Mouse (Mus musculus) CH12.LX (cell line): ENCODE data around the gene Dctn1. TPM values are rescaled to one million over a fixed set of nuclear protein-coding genes. Genes with fewer than 3 reads are reported as not detected.

Experiments
- polyA plus RNA-seq: library from polyadenylated mRNA; unstranded; fragments of >175 nt; gene quantifications from 2 replicates; pipeline ENCODE4 v1.2.1, GENCODE M21; 2012; ENCODE audit warnings: low read depth; ENCODE audit not compliant: insufficient read length
- total RNA-seq, 2 experiments: library from RNA; depleted of rRNA; stranded (reverse); fragments of 300-350 nt in 1 of 2; fragments of >200 nt in 1 of 2; gene quantifications; 2 replicates each; pipeline ENCODE4 v1.2.3; 2012 to 2014

The Dctn1 gene
- total and polyA plus RNA-seq, 3 experiments, result 12.8 to 36.4 (median 19.8) TPM

Other genes starting within 250 kb of the Dctn1 start
Only the 20 nearest of the 23 such genes appear.
- 33.2 and 34.7 TPM in 2 replicates for gene Dok1, start 132.4 kb upstream of the Dctn1 start, total RNA-seq (2012; rRNA removed)
- 21.3 and 21.4 TPM in 2 replicates for gene Dok1, start 132.4 kb upstream of the Dctn1 start, total RNA-seq (2014; rRNA removed)
- 23.8 and 24.6 TPM in 2 replicates for gene Dok1, start 132.4 kb upstream of the Dctn1 start, polyA plus RNA-seq
- gene Loxl3, start 131.7 kb upstream of the Dctn1 start, total RNA-seq (2012; rRNA removed), result 0.93 and 1.0 TPM in 2 replicates
- 0.05 TPM in 1 of 2 replicates, not detected in the other for gene Loxl3, start 131.7 kb upstream of the Dctn1 start, total RNA-seq (2014; rRNA removed)
- gene Loxl3, start 131.7 kb upstream of the Dctn1 start, polyA plus RNA-seq, result 0.74 and 1.0 TPM in 2 replicates
- 235 and 240 TPM in 2 replicates for gene Aup1, start 111.4 kb upstream of the Dctn1 start, total RNA-seq (2012; rRNA removed)
- gene Aup1, start 111.4 kb upstream of the Dctn1 start, total RNA-seq (2014; rRNA removed), result 108 and 119 TPM in 2 replicates
- gene Aup1, start 111.4 kb upstream of the Dctn1 start, polyA plus RNA-seq, result 284 and 324 TPM in 2 replicates
- 113 and 128 TPM in 2 replicates for gene Htra2, start 110.6 kb upstream of the Dctn1 start, total RNA-seq (2012; rRNA removed)
- gene Htra2, start 110.6 kb upstream of the Dctn1 start, total RNA-seq (2014; rRNA removed), result 131 and 137 TPM in 2 replicates
- 154 and 185 TPM in 2 replicates for gene Htra2, start 110.6 kb upstream of the Dctn1 start, polyA plus RNA-seq
- 2.2 and 2.7 TPM in 2 replicates for gene Dqx1, start 108.1 kb upstream of the Dctn1 start, total RNA-seq (2012; rRNA removed)
- 0.99 and 1.3 TPM in 2 replicates for gene Dqx1, start 108.1 kb upstream of the Dctn1 start, total RNA-seq (2014; rRNA removed)
- gene Dqx1, start 108.1 kb upstream of the Dctn1 start, polyA plus RNA-seq, result 2.9 and 3.5 TPM in 2 replicates
- gene Tlx2, start 95.6 kb upstream of the Dctn1 start, total RNA-seq (2012; rRNA removed), result not detected in 2 replicates
- not detected in 2 replicates for gene Tlx2, start 95.6 kb upstream of the Dctn1 start, total RNA-seq (2014; rRNA removed)
- gene Tlx2, start 95.6 kb upstream of the Dctn1 start, polyA plus RNA-seq, result not detected in 2 replicates
- 14.5 and 16.6 TPM in 2 replicates for gene Pcgf1, start 88.1 kb upstream of the Dctn1 start, total RNA-seq (2012; rRNA removed)
- gene Pcgf1, start 88.1 kb upstream of the Dctn1 start, total RNA-seq (2014; rRNA removed), result 12.5 and 13.7 TPM in 2 replicates
- 12.4 and 15.0 TPM in 2 replicates for gene Pcgf1, start 88.1 kb upstream of the Dctn1 start, polyA plus RNA-seq
- gene Lbx2, start 79.6 kb upstream of the Dctn1 start, total RNA-seq (2012; rRNA removed), result 0.80 TPM in 1 of 2 replicates, not detected in the other
- gene Lbx2, start 79.6 kb upstream of the Dctn1 start, total RNA-seq (2014; rRNA removed), result 0.86 TPM in 1 of 2 replicates, not detected in the other
- 1.2 and 1.7 TPM in 2 replicates for gene Lbx2, start 79.6 kb upstream of the Dctn1 start, polyA plus RNA-seq
- 3.1 and 3.2 TPM in 2 replicates for gene Ccdc142, start 64.3 kb upstream of the Dctn1 start, total RNA-seq (2012; rRNA removed)
- 0.38 and 0.59 TPM in 2 replicates for gene Ccdc142, start 64.3 kb upstream of the Dctn1 start, total RNA-seq (2014; rRNA removed)
- gene Ccdc142, start 64.3 kb upstream of the Dctn1 start, polyA plus RNA-seq, result 1.1 and 1.7 TPM in 2 replicates
- gene Gm42688, start 64.3 kb upstream of the Dctn1 start, total RNA-seq (2012; rRNA removed), result 1.3 and 2.1 TPM in 2 replicates
- gene Gm42688, start 64.3 kb upstream of the Dctn1 start, total RNA-seq (2014; rRNA removed), result 1.2 TPM in 2 replicates
- 1.6 and 2.0 TPM in 2 replicates for gene Gm42688, start 64.3 kb upstream of the Dctn1 start, polyA plus RNA-seq
- 74.0 and 83.3 TPM in 2 replicates for gene Mrpl53, start 56.9 kb upstream of the Dctn1 start, total RNA-seq (2012; rRNA removed)
- 52.2 and 54.2 TPM in 2 replicates for gene Mrpl53, start 56.9 kb upstream of the Dctn1 start, total RNA-seq (2014; rRNA removed)
- 52.9 and 55.5 TPM in 2 replicates for gene Mrpl53, start 56.9 kb upstream of the Dctn1 start, polyA plus RNA-seq
- gene Mogs, start 50.4 kb upstream of the Dctn1 start, total RNA-seq (2012; rRNA removed), result 78.9 and 104 TPM in 2 replicates
- gene Mogs, start 50.4 kb upstream of the Dctn1 start, total RNA-seq (2014; rRNA removed), result 77.3 and 78.4 TPM in 2 replicates
- gene Mogs, start 50.4 kb upstream of the Dctn1 start, polyA plus RNA-seq, result 53.0 and 57.2 TPM in 2 replicates
- gene Wbp1, start 44.4 kb upstream of the Dctn1 start, total RNA-seq (2012; rRNA removed), result 20.4 and 24.1 TPM in 2 replicates
- gene Wbp1, start 44.4 kb upstream of the Dctn1 start, total RNA-seq (2014; rRNA removed), result 23.1 and 27.5 TPM in 2 replicates
- gene Wbp1, start 44.4 kb upstream of the Dctn1 start, polyA plus RNA-seq, result 16.6 and 19.3 TPM in 2 replicates
- 26.1 and 26.9 TPM in 2 replicates for gene Ino80b, start 40.5 kb upstream of the Dctn1 start, total RNA-seq (2012; rRNA removed)
- 14.9 and 15.4 TPM in 2 replicates for gene Ino80b, start 40.5 kb upstream of the Dctn1 start, total RNA-seq (2014; rRNA removed)
- 30.4 and 34.2 TPM in 2 replicates for gene Ino80b, start 40.5 kb upstream of the Dctn1 start, polyA plus RNA-seq
- gene Rtkn, start 30.5 kb upstream of the Dctn1 start, total RNA-seq (2012; rRNA removed), result 0.59 and 0.68 TPM in 2 replicates
- gene Rtkn, start 30.5 kb upstream of the Dctn1 start, total RNA-seq (2014; rRNA removed), result 0.54 and 1.3 TPM in 2 replicates
- 0.47 and 0.78 TPM in 2 replicates for gene Rtkn, start 30.5 kb upstream of the Dctn1 start, polyA plus RNA-seq
- gene Wdr54, start 9.5 kb upstream of the Dctn1 start, total RNA-seq (2012; rRNA removed), result 4.7 and 10.3 TPM in 2 replicates
- 4.9 and 7.8 TPM in 2 replicates for gene Wdr54, start 9.5 kb upstream of the Dctn1 start, total RNA-seq (2014; rRNA removed)
- gene Wdr54, start 9.5 kb upstream of the Dctn1 start, polyA plus RNA-seq, result 1.7 and 1.9 TPM in 2 replicates
- gene 1700003E16Rik, start 9.5 kb upstream of the Dctn1 start, total RNA-seq (2012; rRNA removed), result 0.34 and 0.38 TPM in 2 replicates
- gene 1700003E16Rik, start 9.5 kb upstream of the Dctn1 start, total RNA-seq (2014; rRNA removed), result not detected in 2 replicates
- 0.23 and 0.25 TPM in 2 replicates for gene 1700003E16Rik, start 9.5 kb upstream of the Dctn1 start, polyA plus RNA-seq
- 0.13 and 0.38 TPM in 2 replicates for gene Slc4a5, start 53.9 kb downstream of the Dctn1 start, total RNA-seq (2012; rRNA removed)
- gene Slc4a5, start 53.9 kb downstream of the Dctn1 start, total RNA-seq (2014; rRNA removed), result not detected in 2 replicates
- 0.21 TPM in 1 of 2 replicates, not detected in the other for gene Slc4a5, start 53.9 kb downstream of the Dctn1 start, polyA plus RNA-seq
- gene Mthfd2, start 160.0 kb downstream of the Dctn1 start, total RNA-seq (2012; rRNA removed), result 227 and 351 TPM in 2 replicates
- 281 and 286 TPM in 2 replicates for gene Mthfd2, start 160.0 kb downstream of the Dctn1 start, total RNA-seq (2014; rRNA removed)
- 317 and 327 TPM in 2 replicates for gene Mthfd2, start 160.0 kb downstream of the Dctn1 start, polyA plus RNA-seq
- gene Mob1a, start 160.1 kb downstream of the Dctn1 start, total RNA-seq (2012; rRNA removed), result 82.6 and 85.5 TPM in 2 replicates
- gene Mob1a, start 160.1 kb downstream of the Dctn1 start, total RNA-seq (2014; rRNA removed), result 182 and 200 TPM in 2 replicates
- 82.4 and 99.8 TPM in 2 replicates for gene Mob1a, start 160.1 kb downstream of the Dctn1 start, polyA plus RNA-seq